Mouse (Mus musculus): Measurements from ENCODE around the gene Ccnb1ip1. TPM values are rescaled to one million over a fixed set of nuclear protein-coding genes. Genes with fewer than 3 reads are reported as not detected.
A peak's percentile ranks its signal among the peaks of the same experiment; 100 is the strongest.

The Ccnb1ip1 gene
- polyA plus RNA-seq (2015; fragmentation: Nextera tagmentation; extraction: Ambion mirVana) = not detected in 2 replicates

DNA sequence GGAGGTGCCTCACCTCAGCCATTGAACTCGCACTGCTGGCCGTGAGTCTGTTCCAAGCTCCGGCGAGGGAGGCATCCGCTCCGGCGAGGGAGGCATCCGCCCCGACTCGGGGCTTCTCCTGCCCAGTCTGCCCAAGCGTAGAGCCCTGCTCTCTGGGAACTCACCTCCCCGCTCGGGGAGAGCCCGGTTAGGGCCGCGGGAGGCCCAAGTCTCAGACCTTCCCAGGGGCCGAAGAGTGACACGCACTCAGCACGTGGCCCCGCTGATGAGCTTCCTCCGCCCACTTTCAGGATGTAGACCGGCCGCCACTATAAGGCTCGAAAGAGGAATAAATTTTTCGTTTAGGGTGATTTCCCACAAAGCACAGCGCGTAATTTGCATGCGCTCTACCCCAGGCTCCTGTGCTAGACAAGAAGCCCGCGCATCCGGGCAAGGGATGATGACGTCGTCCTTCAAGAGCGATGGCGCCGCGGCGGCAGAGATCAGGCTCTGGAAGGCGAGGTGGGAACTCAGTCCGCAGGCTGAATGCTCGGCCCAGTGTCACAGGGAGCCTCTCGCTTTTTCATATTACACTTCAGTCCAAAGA, at the start of gene Ccnb1ip1, which contains the start of gene Parp2:
Gene Ccnb1ip1, minus strand, starts transcription at position 246 of the 586 bp plus-strand sequence.
Gene Parp2, plus strand, starts transcription at position 355 of the 586 bp plus-strand sequence.
- Histone ChIP-seq H3K36me3 (ENCODE audit: control insufficient read depth, insufficient read depth, low read length) (peaks cover 5% of the 10 kb centered on the region; the same call in 1 of the 2 replicates), H3K4me3 (ENCODE audit: low read length) (peak within 1 kb of the TSS; percentile 70), H3K27me3 (ENCODE audit: control insufficient read depth, insufficient read depth, low read depth, low read length) (no peaks in the 10 kb centered on the region), H3K27ac (ENCODE audit: low read length) (peak within 1 kb of the TSS; percentile 91), H3K9me3 (ENCODE audit: control insufficient read depth, low read length) (no peaks in the 10 kb centered on the region), H3K4me2 (ENCODE audit: low read depth, low read length) (peak within 1 kb of the TSS; percentile 66), H3K9ac (ENCODE audit: low read length) (peak within 1 kb of the TSS; percentile 76), H3K4me1 (replicated peaks; ENCODE audit: control insufficient read depth, insufficient read depth, low read length) (peaks cover 5% of the 10 kb centered on the region; the same call in 1 of the 2 replicates)
- ATAC-seq (ENCODE audit: low read depth) = peak; percentile 100
- under 1% methylated on average over 42 of the region's 42 CpGs for WGBS

DNA sequence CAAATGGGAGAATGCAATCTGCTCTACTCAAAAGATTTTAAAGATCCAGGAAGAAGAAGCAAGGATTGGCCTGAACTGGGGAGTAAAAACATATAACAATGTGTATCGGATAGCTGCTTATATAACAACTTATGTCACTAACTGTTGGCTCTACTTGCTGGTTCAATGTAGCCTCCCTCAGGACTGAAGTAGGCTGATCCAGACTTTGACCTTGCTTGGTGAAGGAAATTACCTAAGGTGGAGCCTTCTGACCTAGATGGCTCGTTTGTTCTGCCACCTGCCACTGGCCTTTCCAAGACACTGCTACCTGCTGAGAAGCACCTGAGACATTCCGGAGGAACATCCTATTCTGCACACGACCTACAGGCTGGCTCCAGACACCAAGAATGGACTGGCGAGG, 48.3 kb upstream of the Ccnb1ip1 start:
- Histone ChIP-seq H3K4me1 (replicated peaks; ENCODE audit: control insufficient read depth, insufficient read depth, low read length) (no peaks in the 10 kb centered on the region), H3K27me3 (ENCODE audit: control insufficient read depth, insufficient read depth, low read depth, low read length) (no peaks in the 10 kb centered on the region), H3K4me2 (ENCODE audit: low read depth, low read length) (no peak overlapping the region), H3K4me3 (ENCODE audit: low read length) (no peak overlapping the region), H3K27ac (ENCODE audit: low read length) (no peak overlapping the region), H3K9me3 (ENCODE audit: control insufficient read depth, low read length) (no peaks in the 10 kb centered on the region), H3K36me3 (ENCODE audit: control insufficient read depth, insufficient read depth, low read length) (peaks cover 12% of the 10 kb centered on the region), H3K9ac (ENCODE audit: low read length) (no peak overlapping the region)
- no peak for ATAC-seq (ENCODE audit: low read depth)
- WGBS = 84% methylated on average over 5 of the region's 5 CpGs

DNA sequence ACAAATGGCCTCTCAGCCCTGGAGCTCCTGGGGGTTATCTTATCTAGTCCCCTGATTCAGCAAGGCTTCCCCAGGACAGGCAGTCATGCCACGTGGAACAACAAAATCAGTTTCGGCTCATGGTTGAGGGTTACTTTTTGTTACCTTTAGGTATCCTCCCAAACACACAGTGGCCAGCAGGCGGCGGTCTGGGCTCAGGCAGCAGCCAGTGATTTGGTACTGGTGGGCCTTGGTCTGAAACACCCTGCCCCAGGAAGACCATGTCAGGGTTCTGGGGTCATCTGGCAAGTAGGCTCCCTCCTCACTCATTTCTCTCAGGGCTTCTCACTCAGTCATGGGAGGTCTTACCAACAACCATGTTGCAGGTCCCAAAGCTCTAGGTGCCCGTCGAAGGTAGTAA, 29.7 kb upstream of the Ccnb1ip1 start:
- no peak overlapping the region for H3K4me2 ChIP-seq (ENCODE audit: low read depth, low read length)
- 71% methylated on average over 6 of the region's 6 CpGs for WGBS
- H3K9ac ChIP-seq (ENCODE audit: low read length) = no peak overlapping the region
- no peaks in the 10 kb centered on the region for H3K36me3 ChIP-seq (ENCODE audit: control insufficient read depth, insufficient read depth, low read length)
- ATAC-seq (ENCODE audit: low read depth) = no peak
- no peaks in the 10 kb centered on the region for H3K9me3 ChIP-seq (ENCODE audit: control insufficient read depth, low read length)
- H3K4me1 ChIP-seq (replicated peaks; ENCODE audit: control insufficient read depth, insufficient read depth, low read length) = 0 out of 2 replicates have a peak, but pooled peaks cover 4% of the 10 kb centered on the region
- no peaks in the 10 kb centered on the region for H3K27me3 ChIP-seq (ENCODE audit: control insufficient read depth, insufficient read depth, low read depth, low read length)
- no peak overlapping the region for H3K4me3 ChIP-seq (ENCODE audit: low read length)
- H3K27ac ChIP-seq (ENCODE audit: low read length) = no peak overlapping the region

DNA sequence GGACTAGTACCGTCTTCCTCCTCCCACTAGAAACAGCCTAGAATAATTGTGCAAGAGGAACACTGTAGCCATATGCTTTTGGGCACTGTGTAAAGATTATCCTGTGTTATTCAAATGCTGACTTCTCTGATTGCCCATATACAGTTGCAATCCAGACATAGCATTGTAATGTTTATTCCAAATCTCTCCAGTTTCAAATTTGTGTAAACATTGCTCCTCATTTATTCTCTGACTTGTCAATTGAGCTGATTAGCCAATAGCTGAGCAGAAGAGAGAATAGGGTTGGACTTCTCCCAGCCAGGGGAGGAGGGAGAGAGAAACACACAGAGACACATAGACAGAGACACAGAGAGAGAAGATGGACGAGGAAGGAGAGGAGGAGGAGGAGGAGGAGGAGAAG, 26.9 kb upstream of the Ccnb1ip1 start:
- Histone ChIP-seq H3K4me3 (ENCODE audit: low read length) (0 out of 2 replicates have a peak overlapping the region, but pooled peaks have one; percentile 17), H3K27me3 (ENCODE audit: control insufficient read depth, insufficient read depth, low read depth, low read length) (no peaks in the 10 kb centered on the region), H3K27ac (ENCODE audit: low read length) (peak overlapping the region; percentile 81), H3K36me3 (ENCODE audit: control insufficient read depth, insufficient read depth, low read length) (no peaks in the 10 kb centered on the region; the same call in 1 of the 2 replicates), H3K9me3 (ENCODE audit: control insufficient read depth, low read length) (no peaks in the 10 kb centered on the region), H3K4me2 (ENCODE audit: low read depth, low read length) (0 out of 2 replicates have a peak overlapping the region, but pooled peaks have one; percentile 10), H3K9ac (ENCODE audit: low read length) (no peak overlapping the region), H3K4me1 (replicated peaks; ENCODE audit: control insufficient read depth, insufficient read depth, low read length) (0 out of 2 replicates have a peak, but pooled peaks cover 4% of the 10 kb centered on the region)
- WGBS = 24% methylated on average over 2 of the region's 2 CpGs
- ATAC-seq (ENCODE audit: low read depth) = peak; percentile 88

DNA sequence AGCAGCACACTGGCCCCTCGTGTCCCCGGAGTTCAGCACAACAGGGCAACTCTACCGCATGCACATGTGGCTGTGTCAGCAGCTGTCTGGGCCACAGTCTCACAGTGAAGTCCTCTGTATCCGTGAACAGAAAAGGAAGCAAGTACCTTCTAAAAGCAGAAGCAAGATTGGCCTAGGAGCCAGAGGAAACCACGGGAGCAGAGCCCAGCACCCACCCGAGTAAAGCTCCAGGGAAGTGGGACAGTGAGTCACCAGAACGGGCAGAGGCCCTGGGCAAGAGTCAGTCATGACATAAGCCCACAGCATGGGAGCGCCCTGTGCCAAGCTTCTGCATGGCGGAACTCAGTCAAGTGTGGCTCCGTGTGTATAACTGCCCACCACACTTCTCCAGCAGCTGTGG, 26.4 kb upstream of the Ccnb1ip1 start:
- ATAC-seq (ENCODE audit: low read depth) = peak; percentile 57
- no peak overlapping the region for H3K4me2 ChIP-seq (ENCODE audit: low read depth, low read length)
- no peaks in the 10 kb centered on the region for H3K27me3 ChIP-seq (ENCODE audit: control insufficient read depth, insufficient read depth, low read depth, low read length)
- no peak overlapping the region for H3K4me3 ChIP-seq (ENCODE audit: low read length)
- no peaks in the 10 kb centered on the region; the same call in 1 of the 2 replicates for H3K36me3 ChIP-seq (ENCODE audit: control insufficient read depth, insufficient read depth, low read length)
- 73% methylated on average over 10 of the region's 10 CpGs for WGBS
- H3K9me3 ChIP-seq (ENCODE audit: control insufficient read depth, low read length) = no peaks in the 10 kb centered on the region
- 0 out of 2 replicates have a peak, but pooled peaks cover 4% of the 10 kb centered on the region for H3K4me1 ChIP-seq (replicated peaks; ENCODE audit: control insufficient read depth, insufficient read depth, low read length)
- H3K9ac ChIP-seq (ENCODE audit: low read length) = no peak overlapping the region
- peak overlapping the region; percentile 81 for H3K27ac ChIP-seq (ENCODE audit: low read length)

DNA sequence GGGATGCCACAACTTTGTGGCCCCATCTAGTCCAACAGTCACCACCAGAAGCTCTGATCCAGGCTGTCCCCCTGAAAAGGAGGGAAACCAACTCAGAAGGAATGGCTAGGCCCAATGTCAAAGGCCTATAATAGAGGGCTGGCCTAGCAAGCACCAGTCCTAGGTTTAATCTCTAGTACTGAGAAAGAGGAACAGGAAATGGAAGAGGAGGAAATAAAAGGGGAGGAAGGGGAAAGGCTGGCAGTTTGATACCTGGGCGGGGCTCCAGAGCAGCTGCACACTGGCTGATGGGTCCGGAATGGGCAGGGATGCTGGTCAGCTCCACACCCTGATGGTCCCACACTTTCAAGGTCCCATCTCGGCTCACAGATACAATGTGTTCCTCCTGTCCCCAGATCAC, 22.3 kb upstream of the Ccnb1ip1 start:
- Histone ChIP-seq H3K9ac (ENCODE audit: low read length) (no peak overlapping the region), H3K4me2 (ENCODE audit: low read depth, low read length) (no peak overlapping the region), H3K4me3 (ENCODE audit: low read length) (no peak overlapping the region), H3K27ac (ENCODE audit: low read length) (no peak overlapping the region), H3K36me3 (ENCODE audit: control insufficient read depth, insufficient read depth, low read length) (no peaks in the 10 kb centered on the region; the same call in 1 of the 2 replicates), H3K9me3 (ENCODE audit: control insufficient read depth, low read length) (no peaks in the 10 kb centered on the region), H3K4me1 (replicated peaks; ENCODE audit: control insufficient read depth, insufficient read depth, low read length) (0 out of 2 replicates have a peak, but pooled peaks cover 4% of the 10 kb centered on the region), H3K27me3 (ENCODE audit: control insufficient read depth, insufficient read depth, low read depth, low read length) (no peaks in the 10 kb centered on the region)
- no peak for ATAC-seq (ENCODE audit: low read depth)
- WGBS = 79% methylated on average over 3 of the region's 3 CpGs

DNA sequence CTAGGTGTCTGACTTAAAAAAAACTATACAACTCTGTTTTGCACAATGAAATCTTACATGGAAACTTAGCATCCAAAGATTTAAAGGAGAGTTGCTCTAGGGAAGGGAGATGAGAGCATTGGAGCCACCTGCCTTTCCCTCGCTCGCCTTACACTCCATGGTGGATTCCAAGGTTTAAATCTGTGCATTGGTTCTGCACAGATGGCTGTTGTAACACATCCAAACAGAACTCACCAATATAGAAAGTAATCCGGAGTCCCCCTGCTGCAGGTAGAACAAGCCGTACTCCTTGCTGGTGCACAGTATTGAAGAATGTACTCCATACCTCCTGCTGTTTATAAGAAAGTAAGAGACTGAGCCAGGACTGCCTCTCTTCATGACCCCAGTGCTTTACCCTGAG, 19.0 kb upstream of the Ccnb1ip1 start:
- H3K36me3 ChIP-seq (ENCODE audit: control insufficient read depth, insufficient read depth, low read length) = peaks cover 7% of the 10 kb centered on the region
- 83% methylated on average over 4 of the region's 4 CpGs for WGBS
- no peaks in the 10 kb centered on the region for H3K27me3 ChIP-seq (ENCODE audit: control insufficient read depth, insufficient read depth, low read depth, low read length)
- no peaks in the 10 kb centered on the region for H3K9me3 ChIP-seq (ENCODE audit: control insufficient read depth, low read length)
- H3K4me2 ChIP-seq (ENCODE audit: low read depth, low read length) = no peak overlapping the region
- H3K27ac ChIP-seq (ENCODE audit: low read length) = no peak overlapping the region
- H3K4me3 ChIP-seq (ENCODE audit: low read length) = no peak overlapping the region
- no peak for ATAC-seq (ENCODE audit: low read depth)
- no peaks in the 10 kb centered on the region for H3K4me1 ChIP-seq (replicated peaks; ENCODE audit: control insufficient read depth, insufficient read depth, low read length)
- H3K9ac ChIP-seq (ENCODE audit: low read length) = no peak overlapping the region

DNA sequence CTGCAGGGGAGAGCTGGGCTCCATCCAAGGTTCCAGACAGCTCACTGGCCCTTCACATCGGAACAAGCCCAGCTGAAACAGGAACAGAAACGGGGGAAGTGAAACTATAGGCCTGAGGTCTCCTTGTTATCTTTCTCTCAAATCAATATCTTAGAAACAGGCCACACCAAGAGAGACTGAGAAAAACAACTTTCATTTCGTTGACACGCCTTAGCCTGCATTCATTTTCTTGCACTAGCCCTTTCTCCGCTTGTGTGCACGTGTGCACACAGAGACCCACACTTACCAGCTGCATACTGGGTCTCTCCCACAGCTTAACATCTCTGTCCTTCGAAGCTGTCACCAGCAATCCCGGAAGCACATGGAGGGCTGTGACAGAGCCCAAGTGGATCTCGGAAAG, 16.7 kb upstream of the Ccnb1ip1 start:
- Histone ChIP-seq H3K4me1 (replicated peaks; ENCODE audit: control insufficient read depth, insufficient read depth, low read length) (no peaks in the 10 kb centered on the region), H3K27ac (ENCODE audit: low read length) (no peak overlapping the region), H3K36me3 (ENCODE audit: control insufficient read depth, insufficient read depth, low read length) (peaks cover 12% of the 10 kb centered on the region), H3K4me3 (ENCODE audit: low read length) (no peak overlapping the region), H3K9ac (ENCODE audit: low read length) (no peak overlapping the region), H3K27me3 (ENCODE audit: control insufficient read depth, insufficient read depth, low read depth, low read length) (no peaks in the 10 kb centered on the region), H3K9me3 (ENCODE audit: control insufficient read depth, low read length) (no peaks in the 10 kb centered on the region), H3K4me2 (ENCODE audit: low read depth, low read length) (no peak overlapping the region)
- WGBS = 83% methylated on average over 9 of the region's 9 CpGs
- ATAC-seq (ENCODE audit: low read depth) = no peak

DNA sequence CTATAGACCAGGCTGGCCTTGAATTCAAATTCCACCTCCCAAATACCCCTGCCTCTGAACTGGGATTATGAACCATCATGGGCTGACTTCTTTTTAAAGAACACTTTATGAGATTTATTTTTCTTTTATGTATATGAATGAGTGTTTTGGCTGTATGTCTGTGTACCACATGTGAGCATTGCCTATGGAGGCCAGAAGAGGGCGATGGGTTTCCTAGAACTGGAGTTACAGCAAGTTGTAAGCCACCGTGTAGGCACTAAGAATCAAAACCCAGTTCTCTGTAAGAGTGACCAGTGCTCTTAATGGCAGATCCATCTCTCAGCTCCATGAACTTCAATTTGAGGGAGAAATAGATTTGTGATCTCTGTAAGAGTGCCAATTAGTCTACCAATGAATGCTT, 15.7 kb upstream of the Ccnb1ip1 start:
- WGBS = 82% methylated on average over 2 of the region's 2 CpGs

More for the DNA sequence above, 15.7 kb upstream of the Ccnb1ip1 start:
- no peaks in the 10 kb centered on the region for H3K4me1 ChIP-seq (replicated peaks; ENCODE audit: control insufficient read depth, insufficient read depth, low read length)
- no peak for ATAC-seq (ENCODE audit: low read depth)
- no peaks in the 10 kb centered on the region for H3K9me3 ChIP-seq (ENCODE audit: control insufficient read depth, low read length)
- no peak overlapping the region for H3K27ac ChIP-seq (ENCODE audit: low read length)
- no peak overlapping the region for H3K9ac ChIP-seq (ENCODE audit: low read length)
- no peak overlapping the region for H3K4me2 ChIP-seq (ENCODE audit: low read depth, low read length)
- H3K4me3 ChIP-seq (ENCODE audit: low read length) = no peak overlapping the region
- H3K36me3 ChIP-seq (ENCODE audit: control insufficient read depth, insufficient read depth, low read length) = peaks cover 12% of the 10 kb centered on the region
- no peaks in the 10 kb centered on the region for H3K27me3 ChIP-seq (ENCODE audit: control insufficient read depth, insufficient read depth, low read depth, low read length)
